9 mouse cellular contexts compared by ENCODE assay signal in the genomic region with DNA sequence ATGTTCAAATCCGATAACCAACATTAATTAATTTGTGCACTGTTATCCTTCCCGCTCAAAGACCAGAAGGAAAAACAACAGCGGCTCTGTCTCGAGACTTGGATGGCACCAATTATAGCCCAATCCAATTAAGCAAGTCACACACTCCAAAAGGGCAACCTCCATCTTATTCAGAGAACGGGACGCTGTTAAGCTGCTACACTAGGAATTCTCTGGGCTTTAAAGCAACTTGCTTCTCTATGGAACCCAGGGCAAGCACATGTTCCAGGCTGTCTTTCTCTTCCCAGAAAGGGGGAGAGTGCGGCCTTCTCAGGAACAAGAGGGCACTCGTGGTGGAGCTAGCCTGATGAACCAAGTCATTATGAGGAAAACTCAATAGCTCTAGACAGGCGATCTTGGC. TPM values are rescaled to one million over a fixed set of nuclear protein-coding genes. Genes with fewer than 3 reads are reported as not detected.
A peak's percentile ranks its signal among the peaks of the same experiment; 100 is the strongest.
DNase-seq lines count a peak whose midpoint lies in the region; ATAC-seq and TF ChIP-seq lines count a peak whose summit lies in the region.
"Had no signal": no experiment of that assay in that cellular context is flagged by ENCODE, and none has a peak within 500 bp of the region (broad histone marks: within the 10 kb centered on the region; RNA-seq: fewer than 3 reads in every experiment).

No protein-coding gene starts in this region.

- TF ChIP-seq POLR2A in brain, embryonic 14.5 days (IDR thresholded peaks at IDR 0.05; ENCODE audit: borderline replicate concordance, extremely low read depth, insufficient read depth, insufficient read length, poor library complexity, severe bottlenecking): no peak

- H3K9ac ChIP-seq in heart, embryonic 13.5 days: peak overlapping the region; percentile 88
- no peak overlapping the region for H3K9ac ChIP-seq in hindbrain, embryonic 13.5 days

- peak overlapping the region; percentile 86 for H3K27ac ChIP-seq in heart, embryonic 13.5 days (replicated peaks)
- no peak overlapping the region for H3K27ac ChIP-seq in hindbrain, embryonic 13.5 days
- no peak overlapping the region for H3K27ac ChIP-seq in midbrain, embryonic 10.5 days (replicated peaks)

- H3K27me3 ChIP-seq in heart, embryonic 13.5 days (replicated peaks): peaks cover 54% of the 10 kb centered on the region
- peaks cover 59% of the 10 kb centered on the region for H3K27me3 ChIP-seq in hindbrain, embryonic 13.5 days
- H3K27me3 ChIP-seq in midbrain, embryonic 10.5 days (ENCODE audit: low read depth, poor library complexity, severe bottlenecking): peaks cover 92% of the 10 kb centered on the region

- H3K4me1 ChIP-seq in heart, embryonic 13.5 days: peaks cover 30% of the 10 kb centered on the region
- peaks cover 23% of the 10 kb centered on the region for H3K4me1 ChIP-seq in hindbrain, embryonic 13.5 days (replicated peaks)
- peaks cover 26% of the 10 kb centered on the region for H3K4me1 ChIP-seq in midbrain, embryonic 10.5 days

- H3K9me3 ChIP-seq in heart, embryonic 13.5 days: no peaks in the 10 kb centered on the region
- H3K9me3 ChIP-seq in hindbrain, embryonic 13.5 days: no peaks in the 10 kb centered on the region
- no peaks in the 10 kb centered on the region for H3K9me3 ChIP-seq in midbrain, embryonic 10.5 days (replicated peaks)

- peak overlapping the region; percentile 96 for H3K4me2 ChIP-seq in heart, embryonic 13.5 days
- H3K4me2 ChIP-seq in hindbrain, embryonic 13.5 days: no peak overlapping the region

- peak overlapping the region; percentile 85 for H3K4me3 ChIP-seq in heart, embryonic 13.5 days
- peak overlapping the region; percentile 66 for H3K4me3 ChIP-seq in hindbrain, embryonic 13.5 days
- peak overlapping the region; percentile 81 for H3K4me3 ChIP-seq in midbrain, embryonic 10.5 days

- DNase-seq in heart, adult 18-20 months: no peak
- DNase-seq in brain, embryonic 14.5 days (ENCODE audit: low read depth): peak; percentile 68
- no peak for DNase-seq in midbrain, embryonic 10.5 days (ENCODE audit: low spot score)
- DNase-seq in adrenal gland, postnatal 14 days: no peak
- no peak for DNase-seq in spleen, adult 12 weeks (ENCODE audit: low spot score)
- DNase-seq in urinary bladder, postnatal 10 days (ENCODE audit: low spot score): no peak
- DNase-seq: kidney, postnatal 4 days had no signal

- no peak for ATAC-seq in heart, embryonic 13.5 days (ENCODE audit: extremely low read depth, insufficient number of reproducible peaks, low FRiP score, low TSS enrichment)
- ATAC-seq in hindbrain, embryonic 13.5 days (ENCODE audit: low FRiP score): no peak

- WGBS in heart, embryonic 13.5 days: 43% methylated on average over 9 of the region's 9 CpGs
- 49% methylated on average over 9 of the region's 9 CpGs for WGBS in hindbrain, embryonic 13.5 days
- 36% methylated on average over 9 of the region's 9 CpGs for WGBS in midbrain, embryonic 10.5 days

- TF ChIP-seq CTCF in brain, embryonic 14.5 days (IDR thresholded peaks at IDR 0.05; ENCODE audit: borderline replicate concordance, extremely low read depth, insufficient read depth, insufficient read length): no peak

- H3K36me3 ChIP-seq in heart, embryonic 13.5 days: peaks cover 12% of the 10 kb centered on the region
- no peaks in the 10 kb centered on the region for H3K36me3 ChIP-seq in hindbrain, embryonic 13.5 days
- H3K36me3 ChIP-seq in midbrain, embryonic 10.5 days: no peaks in the 10 kb centered on the region

RNA-seq across cellular contexts. Expression of a gene that starts 1.6 kb away (rescaled TPM):
- polyA plus RNA-seq in heart, embryonic 13.5 days (2015; fragmentation: Nextera tagmentation; extraction: Ambion mirVana): 32.7 and 35.0 TPM in 2 replicates
- 10 to 100 TPM; 48.5 to 69.9 TPM for total RNA-seq in heart, adult 18-20 months (2021)
- polyA plus RNA-seq in brain, embryonic 14.5 days (2012; rRNA removed): 14.7 and 25.8 TPM in 2 replicates
- 24.4 and 26.0 TPM in 2 replicates for polyA plus RNA-seq in hindbrain, embryonic 13.5 days (2015; fragmentation: Nextera tagmentation; extraction: Ambion mirVana)
- polyA plus RNA-seq in midbrain, embryonic 10.5 days (2016; fragmentation: Nextera tagmentation; extraction: Ambion mirVana): 26.2 and 29.2 TPM in 2 replicates
- total RNA-seq in adrenal gland, postnatal 14 days (2021): 97.6 and 106 TPM in 2 replicates
